Mouse (Mus musculus) liver, embryonic 11.5 days (tissue): ENCODE results near the gene Ust. TPM values are rescaled to one million over a fixed set of nuclear protein-coding genes. Genes with fewer than 3 reads are reported as not detected.
"Not testable (repeated sequence)": the region's sequence is repeated elsewhere in the genome, so short reads cannot be mapped to it uniquely, and the experiment has no call there.

Source experiments
- ATAC-seq: fragments of 200-750 bp; cut with Nextera tagmentation; replicated peaks from 2 replicates; pipeline ENCODE4 v1.8.0; 2017; ENCODE audit warnings: moderate number of reproducible peaks, mild to moderate bottlenecking, moderate TSS enrichment, moderate library complexity; ENCODE audit not compliant: low FRiP score
- DNase-seq: peaks from one replicate; pipeline ENCODE4 v3.0.0-alpha.2; 2017; ENCODE audit warnings: low spot score
- H3K27ac ChIP-seq: fragments of 300-500 bp; sonication (generic); 2 replicates; pipeline ENCODE4 v1.5.1; 2014; ENCODE audit warnings: mild to moderate bottlenecking, low read depth, low read length, control low read depth
- H3K27me3 ChIP-seq: fragments of 300-500 bp; sonication (generic); replicated peaks from 2 replicates; pipeline ENCODE4 v1.6.1; 2014; ENCODE audit warnings: low read length, mixed read lengths; ENCODE audit not compliant: control insufficient read depth, insufficient read depth
- H3K36me3 ChIP-seq: fragments of 300-500 bp; sonication (generic); 2 replicates; pipeline ENCODE4 v1.6.1; 2014; ENCODE audit warnings: mild to moderate bottlenecking, low read length, moderate library complexity, mixed read lengths; ENCODE audit not compliant: control insufficient read depth, insufficient read depth
- H3K4me1 ChIP-seq: fragments of 300-500 bp; sonication (generic); replicated peaks from 2 replicates; pipeline ENCODE4 v1.6.1; 2014; ENCODE audit warnings: low read length, mixed read lengths; ENCODE audit not compliant: control insufficient read depth, insufficient read depth
- H3K4me2 ChIP-seq: fragments of 300-500 bp; sonication (generic); 2 replicates; pipeline ENCODE4 v1.6.1; 2014; ENCODE audit warnings: mild to moderate bottlenecking, control low read depth, moderate library complexity
- H3K4me3 ChIP-seq: fragments of 300-500 bp; sonication (generic); 2 replicates; pipeline ENCODE4 v1.5.1; 2014; ENCODE audit warnings: low read depth, low read length, control low read depth
- H3K9ac ChIP-seq: fragments of 300-500 bp; sonication (generic); 2 replicates; pipeline ENCODE4 v1.6.1; 2014; ENCODE audit warnings: low read depth, low read length, control low read depth
- H3K9me3 ChIP-seq: fragments of 300-500 bp; sonication (generic); 2 replicates; pipeline ENCODE4 v1.6.1; 2016; ENCODE audit warnings: low read length, inconsistent platforms, mixed read lengths; ENCODE audit not compliant: control insufficient read depth
- WGBS: fragments of 180-500 bp; shearing (Covaris S2); extraction: QIAGEN DNeasy Blood & Tissue Kit; methylation state at CpG from one replicate; pipeline ENCODE4 v1.1.7; 2014; 5-methylcytosine and 5-hydroxymethylcytosine counted together
- polyA plus RNA-seq: library from polyadenylated mRNA; unstranded; fragments of >200 nt; fragmentation: Nextera tagmentation; extraction: Ambion mirVana; gene quantifications from 2 replicates; pipeline ENCODE4 v1.2.1, GENCODE M21; 2014

Ust gene
- polyA plus RNA-seq, result 2.4 and 3.1 TPM in 2 replicates

DNA sequence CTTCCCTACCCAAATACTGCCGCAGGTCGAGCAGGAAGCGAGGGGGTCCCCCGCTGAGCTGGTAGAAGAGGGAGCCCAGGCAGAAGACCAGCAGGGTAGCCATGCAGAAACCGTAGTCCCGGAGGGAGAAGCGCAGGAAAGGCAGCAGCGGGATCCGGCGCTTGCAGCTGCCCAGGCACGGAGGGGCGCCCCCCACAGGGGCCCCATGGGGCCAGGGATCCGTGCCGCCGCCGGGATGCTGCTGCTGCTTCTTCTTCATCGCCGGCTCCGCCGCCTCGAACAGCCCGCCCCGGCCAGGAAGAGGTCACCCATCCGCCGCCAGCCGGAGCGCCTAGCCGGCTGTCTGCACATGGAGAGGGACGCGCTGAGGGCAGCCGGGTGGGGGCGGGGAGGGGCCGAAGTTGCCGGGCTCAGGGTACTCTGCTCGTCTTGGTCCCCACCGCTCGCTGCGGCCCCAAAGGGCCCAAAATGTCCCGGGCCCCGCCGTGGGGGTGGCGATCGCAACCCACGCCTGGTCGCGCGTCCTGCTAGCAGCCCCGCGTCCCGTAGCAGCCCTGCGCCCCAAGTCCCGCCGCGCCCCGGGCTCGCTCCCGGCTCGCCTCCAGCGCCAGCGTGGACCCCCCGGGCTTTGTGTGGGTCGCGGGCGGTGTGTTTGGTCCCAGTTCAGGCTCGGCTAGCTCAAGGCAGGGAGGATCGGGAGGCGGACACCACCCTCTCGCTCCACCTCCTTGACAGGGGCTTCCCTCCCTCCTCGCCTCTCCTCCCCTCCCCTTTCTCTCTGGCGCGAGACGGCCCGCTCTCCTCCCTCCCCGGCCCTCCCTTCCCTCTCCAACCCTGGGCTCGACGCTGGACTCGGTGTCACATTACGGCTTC is at the start of gene Ust:
Gene Ust (minus strand): TSS at position 685 of the 873 bp plus-strand sequence.
- 0% methylated on average over 71 of the region's 78 CpGs for WGBS
- ATAC-seq, result peak; percentile 78
- H3K4me2 ChIP-seq, result peak within 1 kb of the TSS; percentile 84
- H3K4me1 ChIP-seq, result 0 out of 2 replicates have a peak, but pooled peaks cover 2% of the 10 kb centered on the region
- H3K9ac ChIP-seq, result peak within 1 kb of the TSS; percentile 51; the same call in 1 of the 2 replicates
- H3K4me3 ChIP-seq, result peak within 1 kb of the TSS; percentile 64
- no peak within 1 kb of the TSS for H3K27ac ChIP-seq
- H3K36me3 ChIP-seq, result no peaks in the 10 kb centered on the region
- DNase-seq, result peak; percentile 78
- no peaks in the 10 kb centered on the region for H3K9me3 ChIP-seq
- H3K27me3 ChIP-seq, result peaks cover 36% of the 10 kb centered on the region

DNA sequence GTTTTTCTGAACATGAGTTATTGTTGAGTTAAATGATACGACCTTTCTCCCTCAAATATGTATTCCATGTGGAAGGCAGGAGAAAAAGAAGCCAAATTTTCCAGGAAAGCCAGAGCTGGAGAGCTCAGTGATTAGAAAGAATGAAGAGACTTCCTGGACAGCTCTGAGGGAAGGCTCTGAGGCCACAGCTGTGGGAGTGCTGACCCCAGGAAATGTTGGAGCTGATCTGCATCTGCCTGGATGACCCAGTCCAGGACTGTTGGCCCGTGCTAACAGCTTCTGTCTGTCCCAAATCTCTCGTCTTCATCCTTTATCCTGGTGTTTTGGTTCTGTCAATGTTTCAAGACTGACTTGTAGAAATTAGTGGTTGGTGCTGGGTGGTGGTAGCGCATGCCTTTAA is 42.7 kb upstream of the Ust start:
- Histone ChIP-seq H3K9me3 (no peaks in the 10 kb centered on the region), H3K4me3 (no peak overlapping the region), H3K27me3 (no peaks in the 10 kb centered on the region), H3K36me3 (no peaks in the 10 kb centered on the region), H3K9ac (no peak overlapping the region), H3K27ac (no peak overlapping the region), H3K4me1 (no peaks in the 10 kb centered on the region), H3K4me2 (no peak overlapping the region)
- 60% methylated on average over 4 of the region's 4 CpGs for WGBS
- no peak for ATAC-seq
- no peak for DNase-seq

DNA sequence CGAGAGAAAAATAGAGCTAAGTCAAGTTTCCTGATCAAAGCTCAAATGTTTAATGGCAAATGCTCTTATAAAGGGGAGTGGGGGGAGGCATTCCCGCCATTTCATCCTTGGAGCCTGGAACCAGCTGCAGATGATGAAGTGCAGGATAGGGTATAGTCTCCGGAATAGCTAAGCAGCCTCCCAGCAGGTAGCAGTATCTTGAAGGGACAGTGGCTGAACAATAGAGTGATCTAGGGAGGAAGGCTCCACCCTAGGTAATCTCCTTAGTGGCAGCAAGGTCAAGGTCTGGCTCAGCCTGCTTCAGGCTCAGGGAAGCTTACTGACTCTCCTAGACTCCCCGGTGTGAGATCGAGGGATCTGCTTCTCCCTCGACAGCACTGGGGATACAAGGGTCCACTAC is 40.9 kb upstream of the Ust start:
- DNase-seq, result not testable (repeated sequence)

DNA sequence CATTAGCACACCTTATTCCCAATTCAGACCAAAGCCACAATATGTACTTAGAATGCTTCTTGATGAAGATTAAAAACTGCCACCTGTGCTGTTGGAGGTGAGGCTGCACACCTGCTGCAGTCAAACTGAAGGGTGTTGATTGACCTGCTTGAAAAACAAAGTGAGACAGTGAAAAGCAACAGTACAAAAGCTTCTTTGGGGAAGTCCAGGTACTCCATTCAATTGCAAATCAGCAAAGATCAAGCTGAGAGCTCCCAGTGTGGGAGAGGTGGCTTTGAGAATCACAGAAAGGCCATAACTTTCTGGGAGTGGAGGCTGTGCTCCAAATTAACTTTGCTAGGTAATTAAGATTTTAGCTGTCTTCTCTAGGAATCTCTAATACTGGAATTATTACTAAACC is 33.6 kb upstream of the Ust start:
- H3K9ac ChIP-seq, H3K9me3 ChIP-seq, ATAC-seq, H3K36me3 ChIP-seq, H3K4me1 ChIP-seq, H3K4me3 ChIP-seq, DNase-seq, H3K4me2 ChIP-seq, H3K27me3 ChIP-seq, H3K27ac ChIP-seq: not testable (repeated sequence)

More for the DNA sequence above, 40.9 kb upstream of the Ust start:
- H3K27me3 ChIP-seq, H3K27ac ChIP-seq, H3K9me3 ChIP-seq, H3K4me2 ChIP-seq, H3K4me1 ChIP-seq, H3K9ac ChIP-seq, ATAC-seq, H3K36me3 ChIP-seq, H3K4me3 ChIP-seq: not testable (repeated sequence)
- 64% methylated on average over 6 of the region's 6 CpGs for WGBS

DNA sequence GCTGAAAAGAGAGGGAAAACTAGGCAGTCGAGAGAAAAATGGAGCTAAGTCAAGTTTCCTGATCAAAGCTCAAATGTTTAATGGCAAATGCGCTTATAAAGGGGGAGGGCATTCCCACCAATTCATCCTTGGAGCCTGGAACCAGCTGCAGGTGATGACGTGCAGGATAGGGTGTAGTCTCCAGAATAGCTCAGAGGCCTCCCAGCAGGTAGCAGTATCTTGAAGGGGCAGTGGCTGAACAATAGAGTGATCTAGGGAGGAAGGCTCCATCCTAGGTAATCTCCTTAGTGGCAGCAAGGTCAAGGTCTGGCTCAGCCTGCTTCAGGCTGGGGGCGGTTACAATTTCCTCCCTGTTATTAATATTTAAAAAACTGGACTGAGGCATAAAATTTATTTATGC is 33.0 kb upstream of the Ust start:
- not testable (repeated sequence) for H3K4me2 ChIP-seq, ATAC-seq, H3K9ac ChIP-seq, H3K4me3 ChIP-seq, DNase-seq, H3K27ac ChIP-seq, H3K36me3 ChIP-seq, H3K9me3 ChIP-seq, H3K4me1 ChIP-seq, H3K27me3 ChIP-seq
- 88% methylated on average over 4 of the region's 4 CpGs for WGBS

DNA sequence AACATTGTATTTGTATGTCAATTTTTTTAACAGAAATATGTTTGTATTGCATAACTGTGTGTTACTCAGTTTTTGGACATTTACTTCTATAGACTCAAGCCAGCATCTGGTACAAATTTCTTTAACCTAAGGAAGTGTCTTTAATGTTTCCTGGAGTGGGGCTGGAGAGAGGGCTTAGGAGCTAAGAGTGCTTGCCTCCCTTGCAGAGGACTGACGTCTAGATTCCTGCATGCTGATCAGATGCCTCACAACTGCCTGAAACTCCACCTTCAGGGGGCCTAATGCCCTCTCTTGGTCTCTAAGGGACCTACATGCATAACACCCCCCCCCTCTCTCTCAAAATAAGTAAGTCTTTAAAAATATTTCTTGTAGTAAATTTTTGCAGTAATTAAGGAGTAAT is 22.9 kb upstream of the Ust start:
- Histone ChIP-seq H3K27me3 (no peaks in the 10 kb centered on the region), H3K36me3 (no peaks in the 10 kb centered on the region), H3K9ac (no peak overlapping the region), H3K4me2 (no peak overlapping the region), H3K4me3 (no peak overlapping the region), H3K27ac (no peak overlapping the region), H3K4me1 (no peaks in the 10 kb centered on the region), H3K9me3 (no peaks in the 10 kb centered on the region)
- no peak for DNase-seq
- ATAC-seq, result no peak
- WGBS, result 27% methylated on average over 1 of the region's 1 CpGs

DNA sequence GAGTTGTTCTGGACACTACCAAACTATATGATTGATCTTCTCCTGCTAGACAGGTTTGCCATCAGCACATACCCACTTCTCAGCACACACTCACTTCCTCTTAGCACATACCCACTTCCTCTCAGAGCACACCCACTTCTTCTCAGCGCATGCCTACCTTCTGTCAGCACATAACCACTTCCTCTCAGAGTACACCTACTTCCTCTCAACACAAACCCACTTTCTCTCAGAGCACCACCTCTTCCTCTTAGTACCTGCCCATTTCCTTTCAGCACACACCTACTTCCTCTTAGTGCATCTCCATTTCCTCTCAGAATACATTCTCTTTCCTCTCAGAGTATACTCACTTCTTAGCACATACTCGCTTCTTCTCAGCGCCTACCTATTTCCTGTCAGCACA is 16.8 kb upstream of the Ust start:
- ATAC-seq (no peak), DNase-seq (no peak)
- Histone ChIP-seq H3K4me2 (no peak overlapping the region), H3K27ac (no peak overlapping the region), H3K9me3 (no peaks in the 10 kb centered on the region), H3K4me1 (no peaks in the 10 kb centered on the region), H3K27me3 (no peaks in the 10 kb centered on the region), H3K4me3 (no peak overlapping the region), H3K9ac (no peak overlapping the region), H3K36me3 (no peaks in the 10 kb centered on the region)
- WGBS, result 52% methylated on average over 3 of the region's 3 CpGs

DNA sequence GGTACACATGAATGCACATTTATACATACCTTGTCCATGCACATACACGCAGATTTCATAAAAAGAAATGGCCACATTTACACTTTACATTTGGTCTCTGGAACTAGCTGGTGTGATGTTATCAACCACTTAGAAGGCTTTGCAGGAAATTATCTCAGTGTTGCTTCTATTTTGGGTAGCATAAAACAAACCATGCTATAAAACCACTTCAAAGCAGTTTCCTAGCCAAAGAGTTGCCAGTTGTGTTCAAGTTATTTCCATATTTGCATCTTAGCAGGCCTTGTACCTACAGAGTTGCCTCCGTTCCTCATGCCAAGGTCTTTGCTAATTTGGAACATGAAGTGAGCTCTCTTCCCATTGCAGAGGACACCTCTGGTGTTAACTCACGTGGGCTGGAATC is 13.0 kb upstream of the Ust start:
- ATAC-seq, result no peak
- Histone ChIP-seq H3K27me3 (no peaks in the 10 kb centered on the region), H3K27ac (no peak overlapping the region), H3K36me3 (no peaks in the 10 kb centered on the region), H3K9ac (no peak overlapping the region), H3K4me1 (no peaks in the 10 kb centered on the region), H3K4me3 (no peak overlapping the region), H3K4me2 (no peak overlapping the region), H3K9me3 (no peaks in the 10 kb centered on the region)
- WGBS, result 80% methylated on average over 3 of the region's 3 CpGs
- no peak for DNase-seq

DNA sequence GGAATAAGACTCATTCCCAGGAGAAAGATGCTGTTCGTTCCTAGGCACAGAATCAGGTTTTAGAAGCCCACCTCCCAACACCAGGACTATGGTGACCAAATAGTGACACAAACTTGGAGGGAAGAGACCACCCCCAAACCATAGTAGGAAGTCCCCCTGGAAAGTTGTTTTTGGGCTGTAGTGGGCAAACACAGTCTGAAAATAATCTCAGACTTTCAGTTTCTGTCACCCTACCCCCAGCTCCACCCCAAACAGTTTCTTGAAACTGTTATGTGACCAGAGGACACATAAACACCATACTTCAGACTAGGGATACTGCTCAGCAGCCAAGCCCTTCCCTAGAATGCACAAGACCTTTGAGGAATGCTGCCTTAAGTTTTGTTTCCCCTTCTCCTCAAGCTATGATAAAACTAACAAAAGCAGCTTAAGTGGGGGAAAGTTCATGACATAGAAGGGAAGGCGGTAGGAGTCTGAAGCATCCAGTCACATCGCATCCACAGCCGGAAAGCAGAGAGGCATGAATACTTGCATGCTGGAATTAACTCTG is 12.0 kb upstream of the Ust start:
- Histone ChIP-seq H3K4me2 (no peak overlapping the region), H3K9ac (no peak overlapping the region), H3K4me1 (no peaks in the 10 kb centered on the region), H3K4me3 (no peak overlapping the region), H3K27me3 (no peaks in the 10 kb centered on the region), H3K36me3 (no peaks in the 10 kb centered on the region), H3K9me3 (no peaks in the 10 kb centered on the region), H3K27ac (no peak overlapping the region)
- 84% methylated on average over 4 of the region's 4 CpGs for WGBS
- ATAC-seq, result no peak
- DNase-seq, result no peak
